Mouse (Mus musculus) small intestine, adult 2 months (tissue): Measurements from ENCODE around the gene Irf6.

ENCODE experiments used
- CTCF ChIP-seq: fragments of 200-500 bp; IDR thresholded peaks from 2 replicates; pipeline ENCODE4 v1.5.1; 2012; ENCODE audit warnings: low read depth, mild to moderate bottlenecking, control low read depth, inconsistent platforms, low read length, moderate library complexity, mixed read lengths; ENCODE audit not compliant: insufficient replicate concordance, insufficient read length; ENCODE audit errors: extremely low read depth
- POLR2A ChIP-seq: fragments of 200-500 bp; IDR thresholded peaks from 2 replicates; pipeline ENCODE4 v1.6.1; 2012; ENCODE audit warnings: low read depth, mild to moderate bottlenecking, control low read depth, inconsistent platforms, low read length, moderate library complexity

DNA sequence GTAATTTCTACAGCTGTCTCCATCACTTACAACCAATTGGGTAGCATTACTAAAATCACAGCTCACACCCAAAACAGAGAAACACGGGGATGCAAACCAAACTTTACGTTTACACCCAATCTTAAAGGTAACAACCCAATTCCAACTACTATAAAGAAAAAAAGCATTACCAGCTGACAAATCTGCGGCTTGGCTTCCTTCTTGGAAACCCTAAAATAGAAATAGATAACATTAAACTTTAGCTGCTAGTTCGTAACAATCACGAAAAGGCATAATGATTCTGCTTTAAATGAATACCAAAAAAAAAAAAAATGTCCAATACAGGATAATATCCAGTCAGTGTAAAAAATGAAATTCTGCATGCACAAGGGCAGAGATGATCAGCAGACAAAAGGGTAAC, 23.6 kb upstream of the Irf6 start:
- TF ChIP-seq POLR2A (no peak), CTCF (no peak)
